Mouse (Mus musculus): ENCODE data around the gene Bbc3. TPM values are rescaled to one million over a fixed set of nuclear protein-coding genes. Genes with fewer than 3 reads are reported as not detected.
A peak's percentile ranks its signal among the peaks of the same experiment; 100 is the strongest.
"Not testable (repeated sequence)": the region's sequence is repeated elsewhere in the genome, so short reads cannot be mapped to it uniquely, and the experiment has no call there.

Bbc3 gene
- total RNA-seq, 2 experiments from 2014 or later, result 9.1 to 9.7 TPM

DNA sequence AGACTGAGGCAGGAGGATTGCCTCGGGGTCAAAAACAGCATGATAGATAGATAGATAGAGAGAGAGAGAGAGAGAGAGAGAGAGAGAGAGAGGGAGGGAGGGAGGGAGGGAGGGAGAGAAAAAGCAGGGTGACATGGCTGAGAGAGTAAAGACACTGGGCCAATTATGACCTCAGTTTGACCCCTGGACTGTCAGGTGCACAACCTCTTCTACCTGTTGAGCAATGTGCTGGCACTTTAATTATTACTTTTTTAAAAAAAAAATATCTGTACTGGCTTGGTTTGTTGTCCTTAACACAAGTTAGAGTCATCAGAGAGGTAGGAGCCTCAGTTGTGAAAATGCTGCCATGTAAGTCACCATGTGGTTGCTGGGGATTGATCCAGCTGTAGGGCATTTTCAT is 20.4 kb upstream of the Bbc3 start:
- no peak for DNase-seq (ENCODE audit: low spot score in 2 of 2)

DNA sequence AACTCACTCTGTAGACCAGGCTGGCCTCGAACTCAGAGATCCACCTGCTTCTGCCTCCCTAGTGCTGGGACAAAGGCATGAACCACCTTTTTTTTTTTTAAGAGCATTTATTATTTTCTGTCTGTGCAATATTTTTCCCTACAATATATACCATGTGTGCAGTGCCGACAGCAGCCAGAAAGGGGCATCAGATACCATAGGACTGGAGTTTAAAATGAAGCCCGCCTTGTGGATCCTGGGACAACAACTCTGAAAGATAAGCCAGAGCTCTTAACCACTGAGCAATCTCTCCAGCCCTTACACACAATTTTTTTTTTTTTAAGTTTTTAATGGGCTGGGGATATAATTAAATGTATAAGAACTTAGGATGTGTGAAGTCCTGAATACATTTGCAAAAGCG is 13.8 kb upstream of the Bbc3 start:
- no peak for DNase-seq (ENCODE audit: low spot score in 2 of 2)

DNA sequence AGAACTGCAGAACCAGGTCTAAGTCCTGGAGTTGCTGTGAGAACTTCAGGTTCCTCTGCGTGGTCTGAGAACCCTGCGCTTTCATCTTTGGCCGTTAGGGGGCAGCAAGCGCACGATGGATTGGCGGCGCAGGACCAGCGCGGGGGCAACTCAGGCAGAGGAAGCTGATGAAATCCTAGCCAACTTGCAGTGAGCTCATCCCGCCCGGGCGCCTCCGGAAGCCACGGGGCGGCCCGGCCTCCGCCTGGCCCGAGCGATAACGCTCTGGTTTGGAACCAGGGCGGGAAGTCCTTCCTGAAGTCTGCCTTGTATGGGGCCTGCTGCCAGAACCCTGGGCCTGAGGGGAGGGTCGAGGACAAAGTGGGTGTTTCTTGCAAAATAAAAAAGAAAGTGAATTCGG is 13.4 kb upstream of the Bbc3 start:
- DNase-seq (ENCODE audit: low spot score in 2 of 2), result peak; percentile 90 to 92

DNA sequence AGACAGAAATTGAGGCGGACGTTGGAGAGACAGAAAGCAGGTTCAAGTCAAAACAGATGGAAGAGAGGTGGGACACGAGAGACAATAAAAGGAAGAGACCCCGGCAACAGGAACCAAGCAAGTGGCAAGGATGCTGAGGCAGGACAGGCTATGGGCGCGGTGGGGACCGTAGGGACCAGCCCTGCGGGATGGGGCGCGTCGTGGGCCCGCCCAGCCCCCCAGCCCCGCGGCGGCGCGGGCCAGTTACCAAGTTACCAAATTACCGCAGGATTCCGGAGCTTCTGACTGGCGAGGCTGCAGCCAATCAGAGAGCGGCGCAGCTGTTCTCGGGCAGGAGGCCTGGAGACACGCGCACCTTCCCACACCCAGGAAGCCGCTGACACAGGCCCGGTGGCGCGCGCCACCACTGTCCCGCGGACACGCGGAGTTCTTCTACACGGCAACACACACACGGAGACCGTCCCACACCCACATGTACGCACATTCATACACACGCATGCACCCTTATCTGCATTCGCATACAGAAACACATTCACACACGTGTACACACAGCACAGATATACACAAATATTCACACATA is 12.8 kb upstream of the Bbc3 start:
- peak; percentile 62 to 73 for DNase-seq (ENCODE audit: low spot score in 2 of 2)

DNA sequence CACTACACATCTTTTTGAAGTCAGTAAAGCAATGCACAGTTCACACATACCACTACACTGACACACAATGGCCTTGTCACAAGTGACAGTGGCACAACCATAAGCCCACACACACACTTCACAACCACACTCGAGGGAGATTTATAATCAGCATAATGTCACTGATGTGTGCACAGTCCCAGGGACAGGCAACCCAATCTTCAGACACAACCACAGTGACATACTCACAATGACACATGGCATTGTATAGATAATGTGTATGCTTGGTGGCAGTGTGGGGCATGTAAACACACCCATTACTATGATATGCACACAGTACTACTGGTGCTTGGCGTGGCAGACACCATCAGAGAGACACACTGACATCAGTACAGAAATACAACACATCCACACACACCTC is 12.0 kb upstream of the Bbc3 start:
- DNase-seq (ENCODE audit: low spot score in 2 of 2), result no peak

DNA sequence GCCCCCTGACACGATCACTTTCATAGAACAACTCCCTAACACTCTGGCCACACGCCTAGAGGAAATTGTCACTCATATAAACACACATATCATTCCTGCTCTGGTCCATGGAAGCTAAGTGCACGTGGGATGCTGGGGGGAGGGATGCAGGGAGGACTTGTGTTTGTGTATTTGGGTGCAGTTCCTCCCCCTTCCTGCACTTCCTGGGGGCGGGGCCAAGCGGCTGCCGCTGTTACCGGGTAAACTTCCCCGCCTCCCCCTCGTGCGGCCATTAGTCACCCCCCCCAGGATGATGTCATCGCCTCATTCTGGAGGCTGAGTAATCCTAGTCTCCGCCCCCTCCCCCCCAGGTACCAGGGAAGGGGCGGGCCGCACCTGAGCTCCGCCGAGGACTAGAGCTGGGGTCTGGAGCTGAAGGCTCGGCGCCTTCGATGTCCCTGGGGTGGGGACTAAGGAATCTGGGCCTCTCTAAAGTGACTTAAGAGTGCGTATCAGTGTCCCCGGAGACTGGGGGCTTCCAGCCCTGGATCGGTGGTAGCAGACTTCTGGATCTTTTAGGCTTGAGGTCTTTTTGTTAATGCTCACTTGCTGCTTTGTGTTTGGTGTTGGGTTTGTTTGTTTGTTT is 11.3 kb upstream of the Bbc3 start:
- DNase-seq (ENCODE audit: low spot score in 2 of 2), result peak; percentile 77 to 86

DNA sequence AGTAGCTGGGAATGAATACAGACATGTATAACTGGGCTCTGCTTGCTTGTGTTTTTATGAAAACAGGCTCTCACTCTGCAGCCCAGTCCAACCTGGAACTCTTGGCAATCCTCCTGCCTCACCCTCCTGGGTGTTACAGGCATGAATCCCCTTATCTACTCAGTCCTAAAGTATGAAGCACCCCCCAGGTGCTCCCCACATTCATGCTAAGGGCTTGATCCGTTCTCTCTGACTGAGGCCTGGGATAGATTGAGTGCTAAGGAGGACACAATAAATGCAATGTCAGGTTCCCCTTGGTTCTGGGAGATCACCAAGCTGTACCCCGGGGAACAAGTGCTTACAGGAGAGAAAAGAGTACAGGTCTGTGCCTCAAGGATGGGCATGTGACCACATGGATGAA is 10.6 kb upstream of the Bbc3 start:
- DNase-seq (ENCODE audit: low spot score in 2 of 2), result no peak

DNA sequence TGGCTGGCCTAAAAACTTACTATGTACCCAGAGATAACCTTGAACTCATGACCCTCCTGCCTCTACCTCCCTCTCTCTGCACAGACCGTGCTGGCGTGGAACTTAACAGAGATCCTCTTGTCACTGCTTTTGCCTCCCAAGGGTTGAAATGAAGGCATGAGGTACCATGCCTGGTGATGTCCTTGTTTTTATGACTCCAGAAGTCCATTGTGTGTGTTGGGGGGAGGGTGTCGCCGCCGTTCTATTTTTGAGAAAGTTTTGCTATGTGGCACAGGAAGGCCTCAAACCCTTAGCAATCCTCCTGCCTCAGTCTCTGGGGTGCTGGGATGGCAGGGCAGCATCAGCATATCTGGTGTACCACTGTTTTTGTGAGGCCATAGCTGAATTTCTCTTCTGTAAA is 9.3 kb upstream of the Bbc3 start:
- DNase-seq (ENCODE audit: low spot score in 2 of 2), result no peak

DNA sequence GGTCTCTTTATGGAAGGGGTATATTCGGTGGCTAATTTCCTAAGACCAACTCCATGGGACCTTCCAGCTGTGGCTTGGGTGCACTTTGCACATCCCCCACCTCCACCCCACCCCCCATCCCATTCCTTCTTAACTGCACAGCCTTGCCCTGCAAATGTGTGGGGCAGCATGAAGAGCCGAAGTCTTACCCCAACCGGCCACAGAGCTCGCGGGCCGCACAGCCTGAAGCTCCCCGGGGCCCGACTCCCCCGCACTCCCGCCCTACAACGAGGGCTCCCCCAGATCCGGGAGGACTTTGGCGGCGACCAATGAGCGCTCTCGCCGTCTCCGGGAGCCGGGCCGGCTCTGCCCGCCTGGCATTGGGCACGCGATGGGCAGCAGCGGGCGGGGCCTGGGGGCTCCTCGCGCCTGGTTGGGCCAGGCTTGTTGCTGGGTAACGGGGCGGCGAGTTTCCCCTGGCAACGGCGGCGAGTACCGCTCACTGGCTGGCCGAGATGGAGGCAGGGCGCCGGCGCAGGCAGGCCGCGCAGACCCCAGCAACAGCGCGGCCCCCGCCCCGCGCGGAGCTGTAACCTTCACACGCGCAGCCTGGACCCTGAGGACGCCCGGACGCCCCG is 8.7 kb upstream of the Bbc3 start:
- peak; percentile 70 to 84 for DNase-seq (ENCODE audit: low spot score in 2 of 2)

DNA sequence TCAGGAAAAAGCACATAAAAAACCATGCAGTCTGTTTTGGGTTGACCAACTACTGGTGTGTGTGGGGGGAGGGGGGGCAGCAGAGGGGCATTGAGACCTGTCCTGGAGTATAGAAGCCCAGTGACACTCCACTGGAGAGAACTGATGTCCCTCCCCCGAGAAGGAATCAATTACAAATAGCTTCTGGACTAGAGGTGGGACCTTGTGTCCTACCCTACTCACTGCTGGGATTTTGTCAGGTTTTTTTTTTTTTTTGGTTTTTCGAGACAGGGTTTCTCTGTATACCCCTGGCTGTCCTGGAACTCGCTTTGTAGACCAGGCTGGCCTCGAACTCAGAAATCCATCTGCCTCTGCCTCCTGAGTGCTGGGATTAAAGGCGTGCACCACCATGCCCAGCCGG is 1.1 kb upstream of the Bbc3 start:
- not testable (repeated sequence) for DNase-seq (ENCODE audit: low spot score in 2 of 2)

DNA sequence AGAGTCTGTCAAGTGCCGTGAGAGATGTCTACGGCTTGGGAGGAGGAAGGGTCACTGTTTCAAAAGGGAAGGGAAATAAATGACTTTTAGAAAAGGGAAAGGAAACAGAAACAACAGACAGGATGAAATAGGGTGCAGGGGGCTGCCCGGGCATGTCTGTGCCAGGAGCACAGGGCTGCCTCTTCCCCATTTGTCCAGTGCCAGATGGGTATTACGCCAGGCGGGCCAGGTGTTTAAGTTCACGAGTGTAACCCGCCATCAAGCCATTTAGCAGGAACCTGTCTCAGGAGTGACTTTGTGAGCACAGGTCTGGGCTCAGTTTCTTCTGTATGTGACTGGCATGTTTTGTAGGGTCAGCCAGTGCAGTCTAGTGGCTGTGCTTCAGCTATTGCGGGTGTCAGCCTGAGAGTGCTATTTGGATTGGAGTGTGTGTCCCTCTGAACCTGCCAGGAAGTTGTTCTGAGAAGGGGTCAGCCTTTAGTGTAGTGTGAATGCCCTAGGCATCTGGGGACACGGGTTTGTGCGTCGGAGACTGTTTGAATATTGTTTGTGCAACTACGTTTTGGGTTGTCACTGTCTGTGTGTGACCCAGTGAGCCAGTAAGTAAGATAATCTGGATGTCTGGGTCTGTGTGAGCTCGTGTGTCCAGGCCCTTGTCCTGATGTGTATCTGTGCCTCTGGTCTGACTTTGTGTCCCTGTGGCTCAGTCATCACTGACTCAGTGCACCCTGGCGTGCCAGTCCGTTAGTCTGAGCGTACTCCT is 543 bp downstream of the Bbc3 start:
- no peak for DNase-seq (ENCODE audit: low spot score in 2 of 2)

DNA sequence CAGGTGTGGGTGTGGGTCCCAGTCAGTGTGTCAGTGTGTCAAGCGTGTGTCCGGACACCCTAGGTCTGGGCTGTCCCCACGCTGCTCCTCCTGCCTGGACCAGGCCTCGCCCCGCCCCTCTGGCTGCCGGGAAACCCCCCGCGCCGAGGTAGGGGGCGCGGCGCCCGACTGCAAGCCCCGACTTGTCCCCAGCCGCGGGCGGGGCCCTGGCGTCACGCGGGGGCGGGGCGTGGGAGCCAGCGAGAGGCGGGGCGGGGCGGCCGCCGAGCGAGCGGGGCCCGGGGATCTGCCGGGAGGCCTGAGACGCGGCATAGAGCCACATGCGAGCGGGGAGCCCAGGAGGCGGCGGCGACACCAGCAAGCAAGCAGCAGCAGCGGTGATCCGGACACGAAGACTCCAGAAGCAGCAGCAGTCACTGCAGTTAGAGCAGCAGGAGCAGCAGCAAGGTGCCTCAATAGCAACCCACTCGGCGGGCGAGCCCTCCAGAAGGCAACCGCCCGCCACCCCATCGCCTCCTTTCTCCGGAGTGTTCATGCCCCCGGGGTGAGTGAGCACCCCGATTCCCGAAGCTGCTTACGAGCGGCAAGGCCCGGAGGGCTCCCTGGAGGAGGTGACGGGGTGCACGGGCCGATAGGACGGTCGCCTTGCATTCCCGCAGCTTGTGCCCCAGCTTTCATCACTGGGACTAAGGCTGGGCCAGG is 1.3 kb downstream of the Bbc3 start:
- DNase-seq (ENCODE audit: low spot score in 2 of 2), result peak; percentile 78 to 88

DNA sequence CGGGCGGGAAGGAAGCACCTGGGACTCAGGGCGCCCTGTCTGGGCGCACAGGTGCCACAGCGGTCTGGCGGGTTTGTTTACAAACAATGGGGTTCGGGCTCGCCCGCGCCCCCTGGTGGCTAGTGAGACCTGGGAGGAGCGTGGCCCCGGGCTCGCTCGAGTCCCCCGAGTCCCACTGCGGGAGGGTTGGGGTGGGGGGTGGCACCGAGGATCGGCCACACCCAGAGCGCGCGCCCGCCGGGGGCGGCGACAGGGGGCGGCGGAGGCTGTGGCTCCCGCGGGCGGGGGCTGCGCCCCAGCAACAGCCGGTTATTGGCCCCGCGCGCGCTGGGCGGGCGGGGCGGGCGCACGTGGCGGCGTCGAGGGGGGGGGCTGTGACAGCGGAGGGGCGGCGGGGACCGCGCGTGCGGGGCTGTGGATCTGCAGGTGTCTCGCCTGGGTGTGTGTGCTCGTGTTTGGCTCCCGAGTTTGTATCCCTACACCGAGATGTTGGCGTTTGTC is 1.9 kb downstream of the Bbc3 start:
- DNase-seq (ENCODE audit: low spot score in 2 of 2), result peak; percentile 74 to 85

DNA sequence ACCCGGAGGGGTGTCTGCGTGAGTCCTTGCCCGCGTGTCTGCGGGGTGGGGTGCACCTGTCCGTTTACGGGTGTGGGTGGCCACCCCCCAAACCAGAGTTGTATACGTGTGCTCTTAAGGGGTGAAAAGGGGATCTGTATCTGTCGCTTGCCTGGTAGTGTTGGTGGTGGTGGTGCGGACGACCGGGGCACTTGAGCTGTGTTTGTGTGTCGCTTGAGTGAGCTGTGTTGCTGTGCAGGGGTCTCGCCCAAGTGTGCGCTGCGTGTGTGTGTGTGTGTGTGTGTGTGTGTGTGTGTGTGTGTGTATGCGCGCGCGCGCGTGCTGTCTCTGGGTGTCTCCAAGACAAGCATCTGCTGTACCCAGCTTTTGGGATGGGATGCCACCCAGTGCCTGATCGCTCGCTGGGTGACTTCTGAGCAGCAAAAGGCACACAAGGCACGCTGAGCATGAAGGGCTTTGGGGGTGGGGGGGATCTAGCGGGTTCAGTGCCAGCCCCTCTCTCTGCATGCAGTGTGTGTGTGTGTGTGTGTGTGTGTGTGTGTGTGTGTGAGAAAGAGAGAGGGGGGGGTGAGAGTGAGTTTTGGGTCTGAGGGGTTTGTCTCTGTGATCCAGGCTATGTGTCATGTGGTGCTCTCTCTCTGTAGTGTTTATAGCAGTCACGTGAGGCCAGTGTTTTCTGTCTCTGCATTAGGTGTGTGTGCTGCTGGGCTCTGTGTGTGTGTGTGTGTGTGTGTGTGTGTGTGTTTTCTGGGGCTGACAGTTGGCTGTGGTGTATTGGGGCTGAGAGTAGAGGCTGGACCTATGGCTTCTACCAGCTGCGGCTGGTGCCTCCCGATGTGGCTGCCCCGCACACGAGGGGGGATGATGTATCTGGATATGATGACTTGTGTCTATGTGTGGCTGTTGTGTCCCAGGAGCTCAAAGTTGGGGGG is 2.6 kb downstream of the Bbc3 start:
- DNase-seq (ENCODE audit: low spot score in 2 of 2), result peak; percentile 28 to 37

DNA sequence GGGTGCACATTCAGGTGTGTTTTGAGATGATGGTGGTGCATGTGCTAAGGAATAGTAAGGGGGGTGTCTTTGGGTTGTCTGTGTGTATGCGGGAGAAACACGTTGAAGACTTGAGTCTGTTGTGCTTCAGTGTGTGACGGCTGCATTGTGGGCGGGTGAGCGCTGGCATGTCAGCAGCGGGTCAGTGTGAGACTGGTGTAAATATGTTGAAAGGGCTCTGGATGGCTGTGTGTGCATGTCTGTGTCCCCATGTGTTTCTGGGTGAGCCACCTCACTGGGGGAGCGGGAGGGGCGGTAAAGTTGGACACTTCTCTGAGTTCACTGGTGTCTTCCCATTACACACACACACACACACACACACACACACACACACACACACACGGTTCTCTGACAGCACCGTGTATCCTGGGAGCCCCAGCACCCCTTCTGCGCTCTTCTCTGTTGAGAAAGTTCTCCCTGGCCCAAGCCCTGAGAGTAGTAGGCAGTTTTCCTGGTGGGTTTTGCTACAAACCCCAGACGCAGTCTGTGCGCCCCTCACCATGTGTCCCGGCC is 3.3 kb downstream of the Bbc3 start:
- DNase-seq (ENCODE audit: low spot score in 2 of 2), result peak in 1 of 2 experiments; percentile 37

DNA sequence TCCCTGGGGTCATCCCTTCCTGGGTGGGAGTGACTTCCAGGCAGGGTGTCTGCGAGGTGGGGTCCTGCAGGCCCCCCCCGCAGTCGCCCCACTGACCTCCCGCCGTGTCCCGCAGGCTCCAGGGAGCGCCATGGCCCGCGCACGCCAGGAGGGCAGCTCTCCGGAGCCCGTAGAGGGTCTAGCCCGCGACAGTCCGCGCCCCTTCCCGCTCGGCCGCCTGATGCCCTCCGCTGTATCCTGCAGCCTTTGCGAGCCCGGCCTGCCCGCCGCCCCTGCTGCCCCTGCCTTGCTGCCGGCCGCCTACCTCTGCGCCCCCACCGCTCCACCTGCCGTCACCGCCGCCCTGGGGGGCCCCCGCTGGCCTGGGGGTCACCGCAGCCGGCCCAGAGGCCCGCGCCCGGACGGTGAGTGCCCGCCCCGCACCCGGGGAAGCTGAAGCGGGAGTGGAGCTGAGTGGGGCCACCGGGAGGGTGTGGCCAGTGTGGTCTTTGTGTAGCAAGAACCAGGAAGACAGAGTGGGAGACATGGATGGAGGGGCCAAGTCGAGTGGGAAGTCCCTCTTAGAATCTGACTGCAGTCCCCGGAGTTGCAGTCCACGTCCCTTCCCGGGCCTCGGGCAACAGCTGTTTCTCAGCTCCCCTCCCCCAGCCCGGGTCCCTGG is 3.9 kb downstream of the Bbc3 start:
- peak; percentile 34 to 64 for DNase-seq (ENCODE audit: low spot score in 2 of 2)

DNA sequence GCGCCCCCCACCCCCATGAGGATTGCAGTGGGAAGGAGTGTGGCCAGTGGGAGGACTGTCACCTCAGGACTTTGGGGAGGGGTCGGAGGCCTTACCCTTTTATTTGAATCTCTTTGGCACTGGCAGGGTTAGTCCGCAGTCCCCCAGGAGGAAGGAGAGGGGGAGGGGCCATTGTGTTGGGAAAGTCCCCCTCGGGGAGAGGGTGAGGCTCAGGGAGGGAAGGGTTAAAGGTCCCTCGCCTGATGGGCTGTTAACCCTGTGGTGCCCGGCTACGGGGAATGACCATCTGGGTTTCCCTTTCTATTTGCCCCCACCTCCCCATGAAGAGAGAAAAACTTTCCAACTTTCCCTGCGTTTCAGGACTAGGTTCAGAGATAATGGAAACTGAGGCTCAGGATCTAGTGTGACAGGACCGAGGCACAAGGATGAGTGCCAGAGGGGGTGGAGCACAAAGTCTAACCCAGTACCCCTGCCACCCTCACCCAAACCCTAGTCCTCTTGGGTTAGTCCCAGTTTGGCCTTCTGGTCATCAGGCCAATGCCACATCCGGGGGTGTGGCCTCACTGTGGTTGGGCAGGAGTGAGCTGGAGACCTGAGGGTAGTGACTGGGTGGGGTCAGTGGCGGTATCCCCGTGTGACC is 4.6 kb downstream of the Bbc3 start:
- peak; percentile 50 to 78 for DNase-seq (ENCODE audit: low spot score in 2 of 2)

DNA sequence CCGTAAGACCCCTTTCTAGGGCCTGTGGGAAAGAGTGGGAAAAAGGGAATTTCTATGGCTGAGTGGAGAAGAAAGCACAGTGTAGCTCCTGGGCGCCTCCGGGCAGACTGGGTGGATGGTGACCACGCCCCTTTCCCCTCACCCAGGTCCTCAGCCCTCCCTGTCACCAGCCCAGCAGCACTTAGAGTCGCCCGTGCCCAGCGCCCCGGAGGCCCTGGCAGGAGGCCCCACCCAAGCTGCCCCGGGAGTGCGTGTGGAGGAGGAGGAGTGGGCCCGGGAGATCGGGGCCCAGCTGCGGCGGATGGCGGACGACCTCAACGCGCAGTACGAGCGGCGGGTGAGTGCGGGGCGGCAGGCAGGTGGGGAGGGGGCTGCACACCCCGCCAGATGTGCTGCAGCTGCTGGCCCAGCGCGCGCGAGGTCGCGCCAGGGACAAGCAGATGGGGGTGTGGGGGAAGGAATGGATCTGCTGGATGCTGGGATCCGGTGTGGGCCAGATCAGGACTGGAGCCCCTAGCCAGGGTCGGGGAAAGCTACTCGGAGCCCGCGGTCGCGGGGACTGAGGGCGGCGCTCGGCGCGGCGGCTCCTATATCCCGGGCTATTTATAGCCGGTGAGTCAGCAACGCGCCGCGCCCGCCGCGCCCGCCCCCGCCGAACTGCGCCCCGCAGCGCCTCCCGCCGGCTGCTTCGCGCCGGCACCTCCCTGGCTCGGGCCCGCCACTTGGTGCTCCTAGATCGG is 5.5 kb downstream of the Bbc3 start:
- DNase-seq (ENCODE audit: low spot score in 2 of 2), result peak; percentile 84 to 88

Data from gastrocnemius, postnatal 4 days (tissue).